Mouse (Mus musculus) adrenal gland, postnatal 36 days (tissue): Measurements from ENCODE around the gene Adamts14. TPM values are rescaled to one million over a fixed set of nuclear protein-coding genes. Genes with fewer than 3 reads are reported as not detected.

Experiments
- total RNA-seq, 2 experiments: library from RNA; stranded (reverse); gene quantifications; 2 replicates each; pipeline ENCODE4 v1.2.3; 2021

Gene Adamts14
- total RNA-seq, 2 experiments from 2014 or later, result 2.1 to 3.9 TPM

Other genes starting within 250 kb of the Adamts14 start
- gene Pcbd1, start 184.1 kb downstream of the Adamts14 start, total RNA-seq, result 10 to 100 TPM; 12.7 to 14.5 TPM
- 10 to 100 TPM; 67.4 to 86.0 TPM for gene Sgpl1, start 125.7 kb downstream of the Adamts14 start, total RNA-seq
- gene Tbata, start 101.5 kb downstream of the Adamts14 start, total RNA-seq, result not detected
- gene Prf1, start 24.4 kb upstream of the Adamts14 start, total RNA-seq, result under 1 TPM in 1 of 2 experiments, not detected in 1; 0.26 TPM
- 10 to 100 TPM; 21.0 to 22.8 TPM for gene Pald1, start 110.1 kb upstream of the Adamts14 start, total RNA-seq
- not detected for gene Nodal, start 144.5 kb upstream of the Adamts14 start, total RNA-seq
- 100 to 1,000 TPM; 100 to 110 TPM for gene Eif4ebp2, start 179.2 kb upstream of the Adamts14 start, total RNA-seq
- gene Lrrc20, start 202.4 kb upstream of the Adamts14 start, total RNA-seq, result 10 to 100 TPM; 15.1 to 24.4 TPM